Mouse (Mus musculus): ENCODE results near the gene 1700001O22Rik. TPM values are rescaled to one million over a fixed set of nuclear protein-coding genes. Genes with fewer than 3 reads are reported as not detected.

Gene 1700001O22Rik
- total and polyA plus RNA-seq, 3 experiments: 0.52 to 1.3 (median 1.1) TPM

DNA sequence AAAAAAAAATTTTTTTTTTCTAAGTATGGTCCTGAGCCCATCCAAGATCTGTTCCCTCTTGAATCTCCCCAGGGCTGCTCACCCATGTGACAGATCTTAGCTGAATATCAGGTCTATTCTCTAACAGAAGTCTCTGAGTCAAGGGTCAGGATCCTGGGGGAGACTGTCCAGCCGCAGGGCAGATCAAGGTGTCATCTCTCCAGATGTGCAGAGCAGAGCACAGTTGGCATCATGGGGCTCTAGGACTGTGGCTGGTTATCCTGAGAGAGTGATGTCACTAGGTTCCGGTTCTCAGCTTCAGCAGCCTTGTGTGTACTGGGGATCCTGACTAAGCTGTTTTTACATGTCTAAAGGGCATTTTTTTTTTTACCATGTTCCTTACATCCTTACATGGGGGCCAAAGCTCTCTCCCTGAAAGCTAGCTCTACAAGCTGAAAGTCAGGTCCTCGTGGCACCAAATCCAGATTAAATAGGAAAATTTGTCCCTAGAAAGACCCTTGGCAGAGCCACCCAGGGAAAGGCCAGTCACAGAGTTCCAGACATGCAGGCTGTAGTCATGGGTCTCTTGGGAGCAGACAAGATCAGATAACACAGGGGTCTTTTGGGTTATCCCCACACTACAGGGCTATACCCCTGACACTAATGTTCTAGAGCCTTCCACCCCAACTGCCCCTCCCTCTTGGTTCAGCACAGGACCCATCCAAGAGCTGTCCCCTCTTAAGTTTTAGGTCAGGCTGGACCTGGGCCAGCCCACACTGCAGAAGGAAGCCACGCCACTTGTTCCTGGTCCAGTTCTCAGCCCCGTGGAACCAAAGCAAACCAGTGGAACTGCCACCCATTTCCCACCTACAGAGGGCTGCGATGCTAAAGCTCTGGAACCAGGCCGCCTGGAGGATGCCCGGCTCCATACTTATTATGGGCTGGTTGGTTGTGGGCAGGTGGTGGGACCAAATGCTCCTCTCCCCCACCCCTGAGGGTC is 20.9 kb downstream of the 1700001O22Rik start:
- intact Hi-C loops (cut with DNase I): no loop called here
- WGBS: 63% methylated on average over 8 of the region's 8 CpGs
- no peaks in the 10 kb centered on the region for H3K27me3 ChIP-seq (ENCODE audit: control insufficient read depth, insufficient read depth, low read length)
- peak overlapping the region; percentile 67 for H3K27ac ChIP-seq
- H3K79me2 ChIP-seq (replicated peaks; ENCODE audit: control insufficient read depth, insufficient read depth, low read length): no peaks in the 10 kb centered on the region
- TF ChIP-seq POLR2A (IDR thresholded peaks at IDR 0.05; ENCODE audit: insufficient read depth, low read depth, low read length): no peak
- TF ChIP-seq CTCF (IDR thresholded peaks at IDR 0.05): no peak
- TF ChIP-seq EP300 (IDR thresholded peaks at IDR 0.05; ENCODE audit: insufficient read depth, low read depth, low read length): no peak
- H3K36me3 ChIP-seq (ENCODE audit: control insufficient read depth, insufficient read depth, low read length): no peaks in the 10 kb centered on the region
- no peak for DNase-seq
- peak overlapping the region; percentile 44 for H3K9ac ChIP-seq (ENCODE audit: low read depth, low read length)
- H3K4me3 ChIP-seq: peak overlapping the region; percentile 28; the same call in 1 of the 2 replicates
- peaks cover 2% of the 10 kb centered on the region for H3K4me1 ChIP-seq (ENCODE audit: control insufficient read depth, insufficient read depth, low read length)

DNA sequence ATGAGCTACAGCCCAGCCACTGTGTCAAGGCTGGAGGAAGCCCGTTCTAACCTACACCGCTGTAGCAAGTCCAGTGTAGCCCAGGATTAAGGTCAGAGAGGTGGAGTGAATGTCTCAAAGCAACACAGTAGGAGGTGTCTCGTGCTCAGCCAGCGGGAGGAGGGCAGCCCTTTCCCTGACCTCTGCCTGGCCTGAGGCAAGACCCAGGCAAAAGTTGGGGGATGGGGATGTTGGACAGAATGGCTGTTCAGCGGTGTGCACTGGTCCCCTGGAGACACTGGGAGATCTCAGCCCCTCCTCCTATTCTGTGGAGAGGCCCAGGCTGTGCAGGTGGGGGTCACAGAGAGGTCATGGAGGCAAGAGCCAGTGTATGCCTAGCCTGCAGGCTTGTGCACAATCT is 24.2 kb downstream of the 1700001O22Rik start:
- intact Hi-C loops (cut with DNase I): no loop called here
- no peak overlapping the region for H3K4me3 ChIP-seq
- peaks cover 2% of the 10 kb centered on the region for H3K4me1 ChIP-seq (ENCODE audit: control insufficient read depth, insufficient read depth, low read length)
- H3K9ac ChIP-seq (ENCODE audit: low read depth, low read length): no peak overlapping the region
- no peak overlapping the region for H3K27ac ChIP-seq
- H3K27me3 ChIP-seq (ENCODE audit: control insufficient read depth, insufficient read depth, low read length): no peaks in the 10 kb centered on the region
- TF ChIP-seq CTCF (IDR thresholded peaks at IDR 0.05): no peak
- no peak for TF ChIP-seq POLR2A (IDR thresholded peaks at IDR 0.05; ENCODE audit: insufficient read depth, low read depth, low read length)
- TF ChIP-seq EP300 (IDR thresholded peaks at IDR 0.05; ENCODE audit: insufficient read depth, low read depth, low read length): no peak
- H3K36me3 ChIP-seq (ENCODE audit: control insufficient read depth, insufficient read depth, low read length): no peaks in the 10 kb centered on the region
- no peak for DNase-seq
- WGBS: 33% methylated on average over 5 of the region's 5 CpGs
- no peaks in the 10 kb centered on the region for H3K79me2 ChIP-seq (replicated peaks; ENCODE audit: control insufficient read depth, insufficient read depth, low read length)

DNA sequence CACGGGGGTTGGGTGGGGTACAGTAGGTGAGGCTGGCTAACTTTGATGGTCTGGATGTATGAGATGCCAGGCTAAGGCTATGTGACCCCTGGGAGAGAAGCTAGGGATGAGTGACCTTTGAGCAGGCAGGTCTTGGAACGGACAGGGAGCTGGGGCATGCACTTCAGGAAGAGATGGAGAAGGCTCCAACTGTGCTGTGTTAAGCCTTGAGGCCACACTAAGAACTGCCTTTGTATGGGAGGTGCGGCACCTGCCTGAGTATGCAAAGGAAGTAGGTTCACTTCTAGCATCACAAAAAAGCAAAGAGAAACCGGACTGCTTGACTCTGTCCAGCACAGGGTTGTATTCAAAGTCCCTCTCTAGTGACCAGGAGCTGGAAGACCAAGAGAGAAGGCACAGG is 25.2 kb downstream of the 1700001O22Rik start:
- no peak overlapping the region for H3K4me3 ChIP-seq
- no peaks in the 10 kb centered on the region for H3K27me3 ChIP-seq (ENCODE audit: control insufficient read depth, insufficient read depth, low read length)
- H3K9ac ChIP-seq (ENCODE audit: low read depth, low read length): no peak overlapping the region
- no peaks in the 10 kb centered on the region; the same call in 1 of the 2 replicates for H3K36me3 ChIP-seq (ENCODE audit: control insufficient read depth, insufficient read depth, low read length)
- TF ChIP-seq EP300 (IDR thresholded peaks at IDR 0.05; ENCODE audit: insufficient read depth, low read depth, low read length) (no peak), POLR2A (IDR thresholded peaks at IDR 0.05; ENCODE audit: insufficient read depth, low read depth, low read length) (no peak), CTCF (IDR thresholded peaks at IDR 0.05) (no peak)
- peaks cover 6% of the 10 kb centered on the region for H3K4me1 ChIP-seq (ENCODE audit: control insufficient read depth, insufficient read depth, low read length)
- no peak for DNase-seq
- H3K27ac ChIP-seq: no peak overlapping the region
- 85% methylated on average over 4 of the region's 4 CpGs for WGBS
- no peaks in the 10 kb centered on the region for H3K79me2 ChIP-seq (replicated peaks; ENCODE audit: control insufficient read depth, insufficient read depth, low read length)
- intact Hi-C loops (cut with DNase I): no loop called here

DNA sequence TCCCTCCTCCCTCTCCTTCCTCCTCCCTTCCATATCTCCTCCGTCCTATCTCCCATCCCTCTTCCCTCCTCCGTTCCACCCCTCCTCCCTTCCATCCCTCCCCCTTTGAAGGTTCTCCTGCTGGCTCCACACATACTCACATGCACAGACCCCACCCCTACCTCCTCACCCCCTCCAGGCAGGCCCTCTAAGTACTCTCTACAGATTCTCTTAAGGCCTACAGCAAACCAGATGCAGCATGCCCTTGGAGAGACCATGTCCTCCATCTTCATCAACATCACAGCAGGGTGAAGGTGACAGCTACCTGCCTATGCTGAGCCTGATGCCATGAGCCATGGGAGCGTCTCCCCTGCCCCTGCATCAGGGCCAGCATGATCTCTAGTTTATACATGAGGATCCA is 26.2 kb downstream of the 1700001O22Rik start:
- no peaks in the 10 kb centered on the region; the same call in 1 of the 2 replicates for H3K36me3 ChIP-seq (ENCODE audit: control insufficient read depth, insufficient read depth, low read length)
- H3K27ac ChIP-seq: no peak overlapping the region
- TF ChIP-seq CTCF (IDR thresholded peaks at IDR 0.05): no peak
- TF ChIP-seq EP300 (IDR thresholded peaks at IDR 0.05; ENCODE audit: insufficient read depth, low read depth, low read length): no peak
- TF ChIP-seq POLR2A (IDR thresholded peaks at IDR 0.05; ENCODE audit: insufficient read depth, low read depth, low read length): no peak
- H3K79me2 ChIP-seq (replicated peaks; ENCODE audit: control insufficient read depth, insufficient read depth, low read length): no peaks in the 10 kb centered on the region
- intact Hi-C loops (cut with DNase I): no loop called here
- H3K4me3 ChIP-seq: no peak overlapping the region
- H3K4me1 ChIP-seq (ENCODE audit: control insufficient read depth, insufficient read depth, low read length): peaks cover 13% of the 10 kb centered on the region
- 77% methylated on average over 3 of the region's 3 CpGs for WGBS
- no peaks in the 10 kb centered on the region for H3K27me3 ChIP-seq (ENCODE audit: control insufficient read depth, insufficient read depth, low read length)
- no peak overlapping the region for H3K9ac ChIP-seq (ENCODE audit: low read depth, low read length)
- DNase-seq: no peak

DNA sequence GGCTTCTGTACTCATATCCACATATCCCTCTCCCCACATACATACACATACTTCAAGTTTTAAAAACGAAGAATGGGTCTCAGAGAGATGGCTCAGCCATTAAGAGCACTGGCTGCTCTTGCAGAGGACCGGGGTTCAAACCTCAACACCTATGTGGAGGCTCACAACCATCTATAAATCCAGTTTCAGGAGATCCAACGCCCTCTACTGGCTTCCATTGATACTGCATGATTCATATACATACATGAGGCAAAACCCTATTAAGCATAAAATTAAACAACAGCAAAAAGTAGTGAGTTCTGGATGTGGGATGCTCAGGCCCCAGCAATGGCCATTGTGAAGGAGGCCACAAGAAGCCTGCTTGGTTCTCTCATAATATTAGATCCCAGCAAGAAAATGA is 27.5 kb downstream of the 1700001O22Rik start:
- H3K27me3 ChIP-seq (ENCODE audit: control insufficient read depth, insufficient read depth, low read length): no peaks in the 10 kb centered on the region
- no peak overlapping the region for H3K27ac ChIP-seq
- peaks cover 16% of the 10 kb centered on the region for H3K4me1 ChIP-seq (ENCODE audit: control insufficient read depth, insufficient read depth, low read length)
- TF ChIP-seq POLR2A (IDR thresholded peaks at IDR 0.05; ENCODE audit: insufficient read depth, low read depth, low read length) (no peak), CTCF (IDR thresholded peaks at IDR 0.05) (peak; percentile 62)
- DNase-seq: no peak
- no peak overlapping the region for H3K4me3 ChIP-seq
- intact Hi-C loops (cut with DNase I): no loop called here
- H3K79me2 ChIP-seq (replicated peaks; ENCODE audit: control insufficient read depth, insufficient read depth, low read length): no peaks in the 10 kb centered on the region
- no peak overlapping the region for H3K9ac ChIP-seq (ENCODE audit: low read depth, low read length)
- 67% methylated on average over 3 of the region's 3 CpGs for WGBS
- no peaks in the 10 kb centered on the region; the same call in 1 of the 2 replicates for H3K36me3 ChIP-seq (ENCODE audit: control insufficient read depth, insufficient read depth, low read length)
